Mouse (Mus musculus) stomach, postnatal 0 days (tissue): ENCODE results near the gene Supt20. TPM values are rescaled to one million over a fixed set of nuclear protein-coding genes. Genes with fewer than 3 reads are reported as not detected.

Experiments
- ATAC-seq: fragments of 200-750 bp; cut with Nextera tagmentation; 2 replicates; pipeline ENCODE4 v1.8.0; 2017; ENCODE audit not compliant: low FRiP score, low TSS enrichment
- DNase-seq: peaks from one replicate; pipeline ENCODE4 v3.0.0-alpha.2; 2016; ENCODE audit warnings: low spot score
- H3K27ac ChIP-seq: fragments of 300-500 bp; sonication (generic); replicated peaks from 2 replicates; pipeline ENCODE4 v1.5.1; 2014; ENCODE audit warnings: mild to moderate bottlenecking, control low read depth
- H3K27me3 ChIP-seq: fragments of 300-500 bp; sonication (generic); 2 replicates; pipeline ENCODE4 v1.6.1; 2014; ENCODE audit warnings: low read length; ENCODE audit not compliant: control insufficient read depth, insufficient read depth
- H3K36me3 ChIP-seq: fragments of 300-500 bp; sonication (generic); 2 replicates; pipeline ENCODE4 v1.6.1; 2014; ENCODE audit warnings: low read length, mixed read lengths; ENCODE audit not compliant: control insufficient read depth, insufficient read depth
- H3K4me1 ChIP-seq: fragments of 300-500 bp; sonication (generic); replicated peaks from 2 replicates; pipeline ENCODE4 v1.6.1; 2014; ENCODE audit warnings: antibody characterized with exemption; ENCODE audit not compliant: control insufficient read depth, insufficient read depth
- H3K4me2 ChIP-seq: fragments of 300-500 bp; sonication (generic); replicated peaks from 2 replicates; pipeline ENCODE4 v1.6.1; 2014; ENCODE audit warnings: low read depth, mild to moderate bottlenecking, control low read depth, moderate library complexity
- H3K4me3 ChIP-seq: fragments of 300-500 bp; sonication (generic); 2 replicates; pipeline ENCODE4 v1.5.1; 2014; ENCODE audit warnings: low read depth, low read length, control low read depth
- H3K9ac ChIP-seq: fragments of 300-500 bp; sonication (generic); 2 replicates; pipeline ENCODE4 v1.6.1; 2014; ENCODE audit warnings: mild to moderate bottlenecking, low read length, control low read depth, mixed read lengths
- H3K9me3 ChIP-seq: fragments of 300-500 bp; sonication (generic); 2 replicates; pipeline ENCODE4 v1.6.1; 2016; ENCODE audit warnings: low read length; ENCODE audit not compliant: control insufficient read depth
- CTCF ChIP-seq: IDR thresholded peaks from 2 replicates; pipeline ENCODE4 v1.5.1; 2016; ENCODE audit warnings: antibody characterized with exemption, low read depth, mild to moderate bottlenecking, moderate library complexity
- EP300 ChIP-seq: optimal IDR thresholded peaks from 2 replicates; pipeline ENCODE3; 2016; ENCODE audit warnings: antibody characterized with exemption
- WGBS: fragments of 180-500 bp; shearing (Covaris S2); extraction: QIAGEN DNeasy Blood & Tissue Kit; methylation state at CpG from one replicate; pipeline ENCODE4 v1.1.7; 2014; 5-methylcytosine and 5-hydroxymethylcytosine counted together
- polyA plus RNA-seq: library from polyadenylated mRNA; unstranded; fragments of >200 nt; fragmentation: Nextera tagmentation; extraction: Ambion mirVana; gene quantifications from 2 replicates; pipeline ENCODE4 v1.2.1, GENCODE M21; 2015

The Supt20 gene
- polyA plus RNA-seq, 1 experiment from 2014 or later, result 36.0 TPM

DNA sequence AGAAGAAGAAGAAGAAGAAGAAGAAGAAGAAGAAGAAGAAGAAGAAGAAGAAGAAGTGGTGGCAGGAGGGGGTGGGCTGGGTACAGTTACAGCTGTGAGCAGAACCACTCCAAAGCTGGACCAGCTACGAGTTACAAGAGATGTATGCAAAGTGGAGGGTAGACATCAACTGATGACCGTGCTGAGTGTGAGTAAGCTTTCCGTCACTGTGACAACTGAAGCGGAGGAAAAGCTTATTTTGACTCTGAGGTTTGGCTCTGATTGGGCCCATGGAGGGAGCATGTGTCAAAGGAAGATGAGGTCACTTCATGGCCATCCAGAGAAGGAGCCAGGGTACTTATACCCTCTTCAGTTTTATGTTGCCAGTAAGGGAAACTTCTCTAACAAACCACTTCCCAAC is 60.8 kb downstream of the Supt20 start:
- Histone ChIP-seq H3K4me3 (no peak overlapping the region), H3K9ac (no peak overlapping the region), H3K4me1 (peaks cover 4% of the 10 kb centered on the region; the same call in 1 of the 2 replicates), H3K36me3 (peaks cover 8% of the 10 kb centered on the region), H3K27me3 (no peaks in the 10 kb centered on the region), H3K4me2 (no peak overlapping the region), H3K27ac (no peak overlapping the region), H3K9me3 (no peaks in the 10 kb centered on the region)
- WGBS, result 66% methylated on average over 4 of the region's 4 CpGs
- TF ChIP-seq CTCF (no peak), EP300 (no peak)
- DNase-seq, result no peak
- no peak for ATAC-seq

GRCm38 (mm10) chr3:54755145-54756041 is 62.8 kb downstream of the Supt20 start, which contains the start of gene Smad9:
TSS of gene Smad9 (plus strand) at chr3:54755582.
- no peak; the same call in 1 of the 2 replicates for TF ChIP-seq CTCF
- TF ChIP-seq EP300, result no peak
- peak within 1 kb of the TSS; percentile 69 for H3K9ac ChIP-seq
- DNase-seq, result peak; percentile 72
- peaks cover 4% of the 10 kb centered on the region; the same call in 1 of the 2 replicates for H3K4me1 ChIP-seq
- peak within 1 kb of the TSS; percentile 85 for H3K27ac ChIP-seq
- H3K36me3 ChIP-seq, result no peaks in the 10 kb centered on the region
- H3K4me3 ChIP-seq, result peak within 1 kb of the TSS; percentile 65
- under 1% methylated on average over 49 of the region's 66 CpGs for WGBS
- H3K27me3 ChIP-seq, result no peaks in the 10 kb centered on the region
- ATAC-seq, result peak; percentile 85
- peak within 1 kb of the TSS; percentile 97 for H3K4me2 ChIP-seq
- H3K9me3 ChIP-seq, result no peaks in the 10 kb centered on the region

DNA sequence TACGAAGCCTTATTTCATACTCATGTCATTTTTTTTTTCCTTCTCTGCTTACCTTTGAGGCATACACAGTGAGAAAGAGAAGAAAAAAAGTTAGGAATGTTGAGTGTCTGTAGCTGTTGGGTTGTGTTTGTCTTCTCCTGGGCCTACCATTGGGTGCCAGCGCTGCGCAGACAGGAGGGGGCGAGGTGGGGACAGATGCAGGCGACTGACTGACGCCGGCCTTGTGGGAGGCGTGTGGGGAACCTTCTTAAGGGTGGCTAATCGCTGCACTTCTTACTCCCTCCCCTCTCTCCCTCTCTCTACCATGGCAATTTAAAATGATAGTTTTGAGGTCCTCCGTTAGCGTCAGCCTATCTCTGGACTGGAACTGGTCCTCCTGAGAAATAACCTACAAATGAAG is 63.5 kb downstream of the Supt20 start:
- WGBS, result 5% methylated on average over 11 of the region's 11 CpGs
- peak overlapping the region; percentile 85 for H3K27ac ChIP-seq
- ATAC-seq, result no peak; the same call in 1 of the 2 replicates
- peak overlapping the region; percentile 65 for H3K4me3 ChIP-seq
- peak overlapping the region; percentile 97 for H3K4me2 ChIP-seq
- H3K36me3 ChIP-seq, result no peaks in the 10 kb centered on the region
- DNase-seq, result peak; percentile 37
- no peaks in the 10 kb centered on the region for H3K27me3 ChIP-seq
- no peaks in the 10 kb centered on the region for H3K9me3 ChIP-seq
- H3K4me1 ChIP-seq, result peaks cover 4% of the 10 kb centered on the region; the same call in 1 of the 2 replicates
- H3K9ac ChIP-seq, result peak overlapping the region; percentile 69
- TF ChIP-seq CTCF (no peak), EP300 (no peak)

DNA sequence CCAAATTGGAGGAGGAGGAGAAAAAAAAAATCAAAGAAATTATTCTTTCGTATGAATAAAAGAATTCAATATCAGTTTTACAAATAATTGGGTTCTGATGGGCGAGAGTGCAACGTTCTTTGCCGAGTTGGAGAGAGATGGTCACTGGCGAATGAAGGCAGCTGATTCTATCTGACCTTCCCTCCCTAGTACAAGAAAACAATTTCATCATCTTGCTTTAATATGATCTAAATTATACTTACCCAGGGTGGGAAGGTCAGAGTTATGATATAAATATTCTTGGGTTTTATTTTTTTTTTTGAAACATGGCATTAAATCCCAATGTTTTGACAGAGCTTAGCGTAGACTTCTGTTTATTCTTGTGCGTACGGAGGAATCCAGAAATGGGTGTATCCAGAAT is 64.8 kb downstream of the Supt20 start:
- H3K9me3 ChIP-seq, result no peaks in the 10 kb centered on the region
- no peak overlapping the region; the same call in 1 of the 2 replicates for H3K4me2 ChIP-seq
- H3K9ac ChIP-seq, result no peak overlapping the region

GRCm38 (mm10) chr3:54759211-54759610 is 66.6 kb downstream of the Supt20 start:
- Histone ChIP-seq H3K4me1 (peaks cover 4% of the 10 kb centered on the region; the same call in 1 of the 2 replicates), H3K27me3 (no peaks in the 10 kb centered on the region), H3K9ac (no peak overlapping the region), H3K9me3 (no peaks in the 10 kb centered on the region), H3K4me2 (no peak overlapping the region), H3K4me3 (no peak overlapping the region), H3K36me3 (no peaks in the 10 kb centered on the region), H3K27ac (no peak overlapping the region)
- ATAC-seq (no peak), DNase-seq (no peak)
- no peak for TF ChIP-seq EP300
- TF ChIP-seq CTCF, result no peak
- WGBS, result 50% methylated on average over 9 of the region's 9 CpGs

More for the DNA sequence above, 64.8 kb downstream of the Supt20 start:
- Histone ChIP-seq H3K36me3 (no peaks in the 10 kb centered on the region), H3K4me1 (peaks cover 4% of the 10 kb centered on the region; the same call in 1 of the 2 replicates), H3K4me3 (no peak overlapping the region), H3K27me3 (no peaks in the 10 kb centered on the region), H3K27ac (no peak overlapping the region)
- WGBS, result 40% methylated on average over 8 of the region's 8 CpGs
- DNase-seq, result no peak
- ATAC-seq, result no peak
- TF ChIP-seq EP300, result no peak
- no peak for TF ChIP-seq CTCF
